Mouse (Mus musculus) right cerebral cortex, adult 2 months (tissue): ENCODE measurements at regions not wholly inside any gene's neighbourhood (a gene's known extent, or its start where the extent isn't known, plus 50 kb on each side); places are given as distances from the start of the nearest gene placed in this dataset.

ENCODE experiments used
- DNase-seq, 2 experiments: peaks; one replicate each; pipeline ENCODE4 v3.0.0; 2021 to 2022; ENCODE audit warnings: low spot score in 2 of 2

DNA sequence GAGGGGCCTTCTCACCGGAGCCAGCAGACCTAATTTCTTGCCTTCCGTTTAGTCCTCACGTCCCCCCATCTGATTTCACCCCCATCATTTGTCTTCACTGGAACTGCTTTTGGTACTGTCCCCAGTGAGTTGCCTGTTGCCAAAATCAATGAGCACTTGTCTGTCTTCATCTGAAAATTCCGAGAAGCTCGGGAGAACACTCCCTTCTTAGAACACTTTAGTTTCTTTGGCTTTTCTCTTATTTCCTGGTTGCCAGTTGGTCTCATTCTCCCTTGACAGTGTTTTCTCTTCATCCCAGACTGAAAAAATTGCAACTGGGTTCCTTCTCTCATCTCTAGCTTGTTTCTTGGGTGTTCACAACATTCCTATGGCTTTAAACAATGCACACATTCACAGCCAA lies 305.2 kb upstream of the Gm9747 start:
- no peak for DNase-seq

DNA sequence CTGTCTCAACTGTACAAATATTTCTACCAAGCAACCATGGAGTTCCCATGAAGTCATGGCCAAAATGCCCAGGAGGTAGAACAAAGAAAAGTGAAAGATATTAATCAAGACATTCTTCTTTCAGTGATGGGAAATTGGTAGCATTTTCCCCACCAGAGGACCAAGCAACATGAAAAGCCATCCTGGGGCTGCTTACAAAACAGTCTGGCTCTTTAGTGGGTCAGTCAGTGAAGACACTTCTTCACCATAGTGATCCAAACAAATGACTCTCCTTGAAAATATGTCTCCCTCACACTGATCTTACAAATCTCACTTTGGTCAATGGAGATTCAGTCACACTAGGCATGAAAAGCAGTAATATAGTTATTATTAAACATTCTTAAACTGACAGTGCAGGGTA lies 299.8 kb upstream of the Gm9747 start:
- no peak for DNase-seq

DNA sequence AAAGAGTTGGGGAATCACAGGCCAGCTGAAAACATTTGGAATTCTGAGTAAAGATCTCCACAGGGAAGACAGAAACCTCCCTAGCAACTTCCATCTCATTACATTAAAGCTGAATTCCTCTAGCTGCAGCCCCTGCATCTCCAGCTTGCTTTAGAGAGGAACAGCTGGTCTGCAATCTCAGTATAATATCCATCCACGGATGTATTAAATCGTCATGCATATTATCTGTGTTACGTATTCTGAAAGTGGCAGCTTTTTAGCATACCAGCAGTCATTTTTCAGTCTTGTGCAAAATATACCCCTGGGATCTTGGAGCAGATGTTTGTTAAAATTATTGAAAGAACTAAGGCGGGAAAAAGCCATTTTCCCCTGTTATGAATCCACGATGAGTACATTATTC lies 287.7 kb upstream of the Gm9747 start:
- no peak for DNase-seq

DNA sequence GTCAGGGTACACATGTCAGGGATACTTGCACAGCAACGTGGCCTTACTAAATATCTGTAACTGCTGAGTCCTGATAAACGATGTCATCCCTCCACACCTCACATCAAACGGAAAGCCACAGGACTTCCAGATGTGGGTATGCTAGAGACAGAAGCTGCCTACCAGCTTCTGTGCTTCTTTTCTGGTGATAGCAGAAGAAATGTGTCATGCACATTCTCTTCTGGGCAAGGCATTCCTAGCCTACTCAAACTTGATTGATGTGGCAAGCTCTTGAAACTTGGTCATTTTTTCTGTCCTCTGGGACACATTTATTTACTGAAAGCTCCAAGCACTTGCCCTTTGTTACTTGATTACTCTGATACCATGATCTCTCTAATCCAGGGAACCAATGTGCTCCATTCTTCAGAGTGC lies 282.8 kb upstream of the Gm9747 start:
- DNase-seq = no peak

DNA sequence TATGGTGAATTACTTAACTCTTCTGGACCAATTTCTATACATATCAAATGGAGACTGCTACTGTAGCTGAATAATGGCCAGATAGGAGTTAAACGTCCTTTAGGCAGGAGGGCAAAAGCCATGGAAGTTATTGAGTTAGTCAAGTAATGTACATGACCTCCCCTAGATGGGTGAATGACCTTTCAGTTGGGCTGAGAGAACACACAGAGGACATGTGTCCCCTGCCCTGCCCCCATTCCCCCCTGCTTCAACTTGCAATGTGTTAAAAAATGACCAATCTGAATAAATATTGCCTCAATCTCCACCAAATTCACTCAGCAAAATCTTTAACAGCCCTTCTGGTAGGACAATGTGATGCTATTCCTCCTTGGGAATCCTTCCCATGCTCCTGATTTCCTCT lies 282.1 kb upstream of the Gm9747 start:
- DNase-seq = no peak

DNA sequence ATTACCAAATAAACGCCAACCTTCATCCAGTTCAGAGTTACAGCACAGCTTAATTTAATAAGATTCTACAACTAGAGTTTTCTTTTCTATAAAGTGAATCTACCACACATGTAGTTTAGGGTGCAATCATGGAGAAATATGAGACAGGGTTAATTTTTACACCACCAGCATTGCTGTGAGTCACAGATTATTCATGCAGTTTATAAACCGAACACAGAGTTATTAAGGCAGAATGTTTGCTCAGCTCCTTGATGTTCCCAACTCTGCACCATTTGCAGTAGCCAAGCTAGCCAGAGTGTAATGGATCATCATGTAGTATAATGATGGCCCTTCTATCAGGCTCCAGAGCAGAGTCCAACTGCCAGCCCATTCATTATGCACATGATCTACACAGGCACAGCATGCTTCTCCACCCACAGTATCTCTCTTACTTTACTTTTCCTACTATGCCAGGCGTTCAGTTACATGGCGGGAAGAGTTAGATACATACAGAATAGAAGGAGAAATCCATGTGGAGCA lies 281.4 kb upstream of the Gm9747 start:
- no peak for DNase-seq

DNA sequence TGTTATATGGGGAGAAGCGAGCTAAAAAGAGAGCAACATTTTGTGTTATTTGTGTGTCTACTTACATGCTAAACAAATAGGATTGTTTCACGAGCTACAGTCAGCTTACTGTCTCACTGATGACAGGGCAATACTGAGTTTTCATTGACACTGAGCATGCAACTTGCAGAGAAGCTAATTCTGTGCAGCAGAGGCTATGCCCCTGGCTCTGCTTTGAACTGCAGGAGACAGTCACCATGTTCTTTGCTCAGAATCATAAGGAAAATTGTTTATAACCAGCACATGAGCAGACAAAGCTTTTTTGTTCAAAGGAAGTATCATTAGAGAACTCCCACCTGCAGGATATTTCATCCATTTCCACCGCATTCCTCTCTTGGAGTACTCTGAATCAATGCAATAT lies 280.8 kb upstream of the Gm9747 start:
- no peak for DNase-seq

DNA sequence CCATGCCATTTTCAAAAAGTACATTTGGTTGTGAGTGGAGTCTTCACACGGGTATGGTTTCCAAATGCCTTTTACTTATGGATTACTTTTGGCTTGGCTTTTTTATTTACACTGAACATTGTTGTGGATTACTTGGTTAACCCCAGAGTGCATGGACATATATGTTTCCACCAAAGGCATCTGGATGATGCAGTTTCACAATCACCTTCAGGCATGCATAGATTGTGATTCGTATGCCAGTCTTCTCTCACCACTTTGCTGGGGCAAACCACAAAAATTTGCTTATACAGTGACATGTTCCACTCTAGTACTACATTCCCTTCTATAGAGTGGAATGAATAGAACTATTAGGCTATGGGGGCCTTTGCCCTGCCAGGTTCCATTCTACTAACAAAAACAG lies 278.4 kb upstream of the Gm9747 start:
- no peak for DNase-seq

DNA sequence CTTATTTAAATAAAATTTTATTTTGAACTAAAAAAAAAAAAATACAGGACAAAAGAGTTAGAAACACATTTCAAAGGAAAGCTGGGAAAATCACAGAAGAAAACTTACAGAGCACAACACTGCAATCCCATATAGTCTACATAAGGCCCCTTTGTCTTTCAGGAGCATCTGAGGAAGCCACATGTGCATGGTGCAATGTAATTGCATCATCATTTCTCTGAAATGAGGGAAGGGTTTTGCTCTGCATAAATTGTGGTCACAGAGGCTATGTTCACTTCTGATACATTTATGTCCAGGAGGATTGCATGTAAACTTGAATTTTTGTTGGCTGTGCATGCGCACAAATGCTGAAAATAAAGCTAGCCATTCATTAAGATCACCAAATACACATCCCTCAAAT lies 265.9 kb upstream of the Gm9747 start:
- DNase-seq = no peak

DNA sequence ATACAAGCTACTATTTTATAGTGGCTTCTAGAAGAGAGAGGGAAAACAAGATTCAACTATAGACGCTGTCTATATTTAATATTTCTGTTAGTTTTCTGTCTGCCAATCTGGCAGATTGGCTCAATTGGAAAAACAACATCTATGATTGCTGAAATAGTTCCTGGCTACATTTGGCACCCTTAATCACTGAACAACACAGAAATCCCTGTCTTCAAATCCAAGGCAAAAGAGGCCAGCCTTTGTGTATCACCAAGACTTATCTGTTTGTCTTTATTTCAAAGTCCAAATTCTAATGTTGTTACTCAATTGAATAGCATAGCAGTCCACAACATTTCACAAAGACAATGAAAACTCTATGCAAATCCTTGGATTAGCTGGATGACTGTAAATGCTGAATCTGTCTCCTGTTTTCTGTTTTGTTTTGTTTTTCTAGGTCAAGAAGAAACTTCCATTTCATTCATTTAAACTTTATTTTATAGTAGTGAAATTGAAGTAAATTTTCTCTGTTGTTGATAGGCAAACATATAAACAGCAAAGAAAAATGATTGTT lies 265.1 kb upstream of the Gm9747 start:
- DNase-seq = no peak

DNA sequence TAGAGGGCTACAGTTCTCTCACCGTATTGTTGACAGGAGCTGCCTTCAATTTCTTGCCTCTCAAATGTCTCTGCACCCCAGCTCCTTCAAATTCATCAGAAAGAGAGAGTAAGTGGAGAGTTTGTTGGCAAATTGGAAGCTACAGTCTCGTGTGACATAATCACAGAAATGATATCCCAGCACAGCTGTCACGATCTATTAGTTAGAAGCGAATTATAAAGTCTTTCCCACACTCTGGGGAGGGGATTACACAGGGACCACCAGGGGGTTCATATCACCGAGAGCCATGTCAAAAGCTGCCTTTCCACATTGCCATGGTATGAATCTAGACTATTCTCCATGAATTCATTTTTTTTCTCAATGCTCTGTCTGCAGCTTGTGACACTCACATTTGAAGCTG lies 260.3 kb upstream of the Gm9747 start:
- DNase-seq = no peak

DNA sequence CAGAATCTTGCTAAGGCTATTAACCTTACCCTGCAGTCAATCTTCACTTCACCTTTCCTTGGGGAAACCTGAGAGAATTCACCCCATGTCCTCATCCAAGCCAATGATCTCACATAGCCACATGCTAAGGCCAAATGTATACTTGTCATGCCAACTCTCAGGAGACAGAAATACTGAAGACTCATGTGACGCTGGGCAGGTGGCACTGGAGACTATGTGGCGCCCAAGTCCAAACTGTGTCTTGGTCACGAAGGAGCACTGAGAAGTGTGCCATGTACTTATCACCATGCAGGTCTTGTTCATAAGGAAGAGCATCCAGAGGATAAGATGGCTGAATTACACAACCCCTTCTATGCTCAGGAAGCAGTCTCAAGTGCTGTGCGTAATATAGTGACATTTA lies 259.4 kb upstream of the Gm9747 start:
- DNase-seq = no peak

DNA sequence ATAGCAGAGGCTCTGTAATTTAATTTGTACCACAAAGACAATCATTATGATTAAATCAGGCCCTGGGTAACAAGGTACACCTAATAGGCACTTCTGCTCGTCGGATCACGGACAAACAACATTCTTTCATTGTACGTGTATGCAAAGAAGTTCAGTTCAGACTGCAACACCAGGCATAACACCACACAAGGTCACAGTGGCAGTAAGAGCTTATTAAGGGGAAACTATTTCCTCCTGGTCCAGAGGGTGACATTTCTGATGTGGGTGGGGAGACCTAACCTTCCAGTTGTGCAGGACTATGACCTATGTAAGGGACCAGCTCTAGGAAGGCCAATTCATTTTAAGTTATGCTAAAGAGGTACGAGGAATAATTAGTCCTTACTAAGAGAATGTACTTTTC lies 225.0 kb upstream of the Gm9747 start:
- DNase-seq = no peak

DNA sequence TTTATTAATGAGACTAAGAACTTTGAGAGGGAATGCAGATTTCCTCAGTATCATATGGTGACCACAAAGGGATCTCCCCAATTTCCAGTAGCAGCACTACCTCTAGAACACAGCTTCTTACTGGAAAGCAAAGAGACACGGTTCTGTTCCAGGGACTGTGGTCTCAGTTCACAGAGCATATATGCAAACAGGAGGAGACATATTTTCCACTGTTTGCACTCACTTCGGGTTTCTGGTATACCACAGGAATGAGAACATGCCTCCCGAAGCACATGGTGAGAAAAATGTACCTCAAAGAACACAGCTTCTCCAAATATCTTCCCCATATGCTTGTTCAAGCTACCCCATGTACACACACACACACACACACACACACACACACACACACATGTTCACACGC lies 224.1 kb upstream of the Gm9747 start:
- DNase-seq = no peak

DNA sequence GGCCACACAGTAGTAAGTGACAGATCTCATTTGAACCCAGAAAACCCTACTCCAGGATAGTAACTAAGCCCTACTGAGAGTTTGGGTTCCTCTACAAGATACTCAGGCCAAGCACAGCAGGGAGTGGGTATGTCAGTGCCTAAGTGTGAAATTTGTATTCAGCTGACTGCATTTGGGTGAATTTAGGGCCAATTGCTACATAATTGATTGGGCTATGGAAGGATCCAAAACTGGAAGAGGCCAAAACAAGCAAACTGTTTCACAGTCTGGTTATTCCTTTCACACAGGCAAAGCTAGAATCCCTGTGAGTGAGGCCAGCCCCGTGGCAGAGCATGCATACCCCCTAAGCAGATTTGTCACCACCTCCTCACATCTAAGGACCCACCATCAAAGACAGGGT lies 221.9 kb upstream of the Gm9747 start:
- DNase-seq = no peak

DNA sequence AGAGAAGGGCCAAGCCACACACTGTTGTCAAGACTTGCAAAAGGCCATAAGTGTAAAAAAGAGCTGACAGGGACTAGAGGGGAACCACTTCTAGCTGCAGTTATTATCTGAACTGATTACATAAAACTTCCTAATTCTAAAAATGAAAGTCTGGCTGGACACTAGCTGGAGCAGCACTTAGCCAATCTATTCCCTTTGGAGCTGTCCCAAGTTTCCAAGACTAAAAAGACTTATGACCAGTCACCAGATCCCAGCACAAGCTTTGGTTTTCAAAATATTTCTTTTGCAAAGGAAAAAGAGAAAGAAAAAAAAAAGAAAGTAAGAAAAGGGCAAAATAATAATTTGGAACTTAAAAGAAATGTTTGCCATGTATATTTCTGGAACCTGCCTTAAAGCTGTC lies 217.6 kb upstream of the Gm9747 start:
- no peak for DNase-seq

DNA sequence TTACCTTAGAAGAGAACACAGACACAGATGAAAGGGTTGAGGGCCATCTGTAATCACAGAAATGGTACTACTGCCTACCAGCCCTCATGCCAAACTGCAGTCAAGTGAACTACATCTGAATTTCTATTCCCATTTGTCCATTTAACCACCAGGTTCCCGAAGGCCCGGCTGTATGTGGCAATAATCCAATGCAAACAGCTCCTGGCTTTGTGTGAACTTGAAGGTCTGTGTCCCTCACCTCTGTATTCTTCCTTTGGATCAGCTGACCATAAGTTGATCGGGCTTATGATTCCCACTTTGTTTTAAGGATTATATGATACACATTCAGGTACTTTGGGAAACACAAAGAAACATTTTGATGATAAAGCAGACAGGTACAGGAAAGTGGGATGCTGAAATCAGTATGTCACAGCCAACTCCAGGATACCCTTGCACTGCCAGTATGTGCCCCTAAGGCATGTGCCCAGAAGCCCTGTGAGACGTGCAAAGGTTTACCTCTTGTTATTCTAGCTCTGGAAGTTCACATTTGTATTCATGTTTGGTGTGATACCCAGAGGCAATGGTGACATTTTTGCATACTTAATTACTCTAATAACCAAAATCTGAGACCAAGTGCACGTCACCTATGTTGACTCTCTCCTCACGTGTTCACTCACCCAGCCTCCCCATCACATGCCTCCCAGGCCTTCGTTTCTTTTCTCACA lies 214.1 kb upstream of the Gm9747 start:
- no peak for DNase-seq

DNA sequence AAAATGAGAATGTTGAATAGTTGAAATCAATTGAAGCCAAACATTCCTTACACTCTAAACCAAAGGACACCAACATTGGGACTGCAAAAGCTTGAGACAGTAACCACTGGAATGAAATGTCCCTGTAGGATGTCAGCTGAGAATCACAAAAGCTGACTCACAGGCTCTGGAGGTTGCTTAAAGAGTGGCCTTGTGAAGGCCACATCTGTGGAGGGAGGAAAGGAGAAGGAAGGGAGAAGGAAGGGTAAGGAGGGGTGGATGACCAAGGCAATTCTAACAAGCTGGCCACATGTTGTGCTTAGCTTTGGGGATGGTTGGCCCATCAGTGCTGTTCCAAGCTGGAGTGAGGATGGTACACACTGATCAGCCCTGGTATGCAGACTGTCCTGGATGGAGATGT lies 205.2 kb upstream of the Gm9747 start:
- no peak for DNase-seq

DNA sequence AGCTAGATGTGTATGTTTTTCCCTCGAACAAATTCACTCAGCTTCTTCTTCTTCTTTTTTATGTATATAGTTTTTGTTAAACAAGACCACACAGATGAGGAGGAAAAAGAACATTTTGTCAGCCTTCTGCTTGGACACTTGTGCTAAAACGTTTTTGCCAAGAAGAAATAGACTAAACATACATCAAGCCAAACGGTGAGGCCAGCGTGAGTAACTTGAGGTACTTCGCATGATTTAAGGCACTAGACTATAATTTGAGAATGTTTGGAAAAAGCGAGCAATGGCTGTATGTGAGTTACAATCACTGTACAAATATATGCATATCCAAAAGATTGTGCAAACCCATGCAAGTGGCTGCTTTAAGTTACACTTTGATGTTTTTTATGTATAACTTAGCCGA lies 201.8 kb upstream of the Gm9747 start:
- DNase-seq = no peak

DNA sequence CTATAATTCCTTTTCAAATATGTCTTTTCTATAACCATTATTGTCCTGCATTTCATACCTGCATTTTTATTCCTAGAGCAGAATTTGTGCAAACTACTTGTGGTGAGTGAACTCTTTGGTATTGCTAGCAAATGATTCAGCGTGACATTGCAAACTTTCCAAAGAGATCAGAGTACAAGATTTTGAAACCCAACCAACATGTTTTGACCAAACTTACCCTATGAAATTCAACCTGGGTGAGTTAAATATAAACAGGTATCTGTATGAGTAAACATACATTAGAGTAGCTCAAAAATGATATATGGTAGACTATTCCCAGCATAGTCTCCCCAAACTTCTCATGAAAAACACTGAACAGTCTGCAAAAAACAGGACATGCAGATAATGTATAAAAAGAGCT lies 200.5 kb upstream of the Gm9747 start:
- no peak for DNase-seq

DNA sequence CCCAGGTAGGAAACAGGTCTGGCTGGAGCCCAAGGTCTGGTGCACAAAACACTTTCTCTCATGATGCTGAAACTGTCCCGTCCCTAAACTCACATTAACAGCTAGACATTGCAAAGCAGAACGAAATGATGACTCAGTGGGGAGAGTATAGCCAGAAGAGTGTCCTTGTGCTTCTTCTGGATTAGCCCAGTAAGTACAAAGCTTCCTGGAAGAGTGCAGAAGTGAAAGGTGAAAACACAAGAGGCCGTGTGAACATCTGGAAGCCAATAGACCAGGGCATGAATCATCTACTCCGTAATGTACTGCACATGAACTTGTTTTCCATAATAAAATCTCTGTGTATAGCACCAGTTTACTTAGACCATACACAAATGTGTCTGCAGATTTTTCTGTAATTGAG lies 194.7 kb upstream of the Gm9747 start:
- DNase-seq = no peak

DNA sequence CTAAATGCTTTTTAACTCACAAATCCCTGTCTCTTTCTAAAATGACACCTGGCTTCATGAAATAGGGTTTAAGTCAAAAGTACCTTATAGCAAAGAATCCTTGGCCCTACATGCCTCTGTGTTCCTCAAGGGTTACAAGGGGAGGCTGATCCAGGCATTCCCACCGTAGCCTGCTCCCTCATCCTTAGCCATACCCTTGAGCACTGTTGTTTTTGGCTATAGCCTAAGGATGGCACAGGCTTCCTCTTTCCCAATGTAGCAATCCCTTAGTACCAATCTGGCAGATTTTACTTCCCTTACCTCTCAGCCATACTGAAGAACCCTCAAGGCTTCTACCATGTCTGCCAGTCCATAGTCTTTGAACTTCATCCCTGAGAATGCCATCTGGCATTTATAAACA lies 194.2 kb upstream of the Gm9747 start:
- DNase-seq = no peak

DNA sequence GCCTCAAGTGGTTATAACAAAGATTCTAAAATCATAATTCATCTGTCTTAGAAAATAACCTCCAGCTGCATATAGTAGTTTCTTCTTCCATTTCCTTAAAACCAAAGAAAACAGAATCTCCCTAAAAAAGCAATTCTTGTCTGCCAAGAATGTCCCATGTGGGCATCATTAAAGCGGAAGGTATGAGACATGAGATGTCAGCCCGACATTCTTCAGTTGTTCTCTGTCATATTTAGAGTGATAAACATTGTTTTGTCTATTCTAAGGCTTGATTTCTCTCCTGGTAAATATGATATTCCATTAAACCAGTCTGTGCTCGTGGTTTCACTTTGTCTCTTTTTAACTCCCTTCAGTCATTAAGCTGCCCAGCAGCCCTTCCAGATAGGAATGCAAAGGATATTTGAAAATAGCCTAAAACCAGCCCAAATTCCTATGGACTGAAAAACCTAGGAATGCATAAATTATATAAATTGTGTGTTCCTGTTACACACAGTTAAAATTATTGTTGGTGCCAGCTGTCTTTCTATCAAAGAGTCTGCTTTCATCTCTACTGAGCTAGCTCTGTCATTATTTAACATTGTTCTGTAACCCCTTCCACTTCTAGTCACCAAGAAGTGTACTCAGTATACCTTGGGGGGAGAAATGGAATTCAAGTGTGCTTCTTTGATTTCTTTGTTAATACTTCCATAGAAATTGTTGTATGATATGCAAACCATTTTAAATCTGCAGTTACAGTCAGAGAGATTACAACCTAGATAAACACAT lies 191.4 kb upstream of the Gm9747 start:
- no peak for DNase-seq
